Mouse (Mus musculus) left cerebral cortex, adult 18-20 months (tissue): ENCODE data around the gene Arg2. TPM values are rescaled to one million over a fixed set of nuclear protein-coding genes. Genes with fewer than 3 reads are reported as not detected.
A peak's percentile ranks its signal among the peaks of the same experiment; 100 is the strongest.

Source experiments
- DNase-seq, 2 experiments: peaks; one replicate each; pipeline ENCODE4 v3.0.0; 2021 to 2022; ENCODE audit warnings: low spot score in 2 of 2, mixed read lengths in 1 of 2
- long read RNA-seq, 2 experiments: library from polyadenylated mRNA; stranded (forward); transcript quantifications; one replicate each; pipeline ENCODE4 v2.0.0; 2021
- total RNA-seq, 2 experiments: library from RNA; stranded (reverse); gene quantifications; 2 replicates each; pipeline ENCODE4 v1.2.3; 2021

The Arg2 gene
- 1 to 10 TPM; 2.0 to 2.7 TPM for total RNA-seq
- long read RNA-seq, experiment 1, partial matches to known transcripts = 0 of 5 reads
- long read RNA-seq, experiment 1, other reads (novel, unspliced or antisense) = 3 of 5 reads
- long read RNA-seq, experiment 2, partial matches to known transcripts = 1 of 3 reads
- long read RNA-seq, experiment 2, other reads (novel, unspliced or antisense) = 1 of 3 reads

GRCm38 (mm10) chr12:79130299-79131177, at the start of gene Arg2:
Gene Arg2 (plus strand): TSS chr12:79130777.
- DNase-seq = peak; percentile 72 to 74

GRCm38 (mm10) chr12:79089182-79089812, 41.3 kb upstream of the Arg2 start, which contains the start of gene Pigh:
Gene Pigh (minus strand): TSS chr12:79089651.
- DNase-seq = peak; percentile 81 to 89

- DNase-seq = peak; percentile 28 to 61
These were observed 38.0 kb upstream of the Arg2 start for GRCm38 (mm10) chr12:79092569-79092968.

- DNase-seq = peak; percentile 27 to 40
These were observed 33.3 kb upstream of the Arg2 start for GRCm38 (mm10) chr12:79097106-79097752.

GRCm38 (mm10) chr12:79103773-79104172, 26.8 kb upstream of the Arg2 start:
- no peak for DNase-seq

- DNase-seq = no peak
These were observed 26.0 kb upstream of the Arg2 start for GRCm38 (mm10) chr12:79104544-79104943.

GRCm38 (mm10) chr12:79105312-79105711, 25.3 kb upstream of the Arg2 start:
- no peak for DNase-seq

- no peak for DNase-seq
These were observed 11.6 kb upstream of the Arg2 start for GRCm38 (mm10) chr12:79118991-79119390.

- no peak for DNase-seq
These were observed 7.8 kb upstream of the Arg2 start for GRCm38 (mm10) chr12:79122820-79123219.

GRCm38 (mm10) chr12:79131178-79131675, 650 bp downstream of the Arg2 start:
- no peak for DNase-seq

- DNase-seq = no peak
These were observed 1.3 kb downstream of the Arg2 start for GRCm38 (mm10) chr12:79131706-79132460.

GRCm38 (mm10) chr12:79134676-79135075, 4.1 kb downstream of the Arg2 start:
- peak in 1 of 2 experiments; percentile 23 for DNase-seq

GRCm38 (mm10) chr12:79135105-79135504, 4.5 kb downstream of the Arg2 start:
- DNase-seq = peak in 1 of 2 experiments; percentile 4

- no peak for DNase-seq
These were observed 6.4 kb downstream of the Arg2 start for GRCm38 (mm10) chr12:79136949-79137348.

GRCm38 (mm10) chr12:79138999-79139398, 8.4 kb downstream of the Arg2 start:
- no peak for DNase-seq

GRCm38 (mm10) chr12:79139417-79139816, 8.8 kb downstream of the Arg2 start:
- no peak for DNase-seq

- DNase-seq = no peak
These were observed 10.2 kb downstream of the Arg2 start for GRCm38 (mm10) chr12:79140811-79141210.

- DNase-seq = no peak
These were observed 10.8 kb downstream of the Arg2 start for GRCm38 (mm10) chr12:79141384-79141783.

GRCm38 (mm10) chr12:79149653-79150052, 19.1 kb downstream of the Arg2 start:
- no peak for DNase-seq

- no peak for DNase-seq
These were observed 32.3 kb downstream of the Arg2 start for GRCm38 (mm10) chr12:79162876-79163275.
